Mouse (Mus musculus) inflammation-experienced regulatory T-cells (primary cell): Measurements from ENCODE around the gene Nup188. TPM values are rescaled to one million over a fixed set of nuclear protein-coding genes. Genes with fewer than 3 reads are reported as not detected.

ENCODE experiments used
- polyA plus RNA-seq, 2 experiments: library from polyadenylated mRNA; unstranded; fragments of 100-300 nt; shearing (Covaris generic); gene quantifications; one replicate each; pipeline ENCODE4 v1.2.1; 2017

Gene Nup188
- polyA plus RNA-seq = 10 to 100 TPM; 15.6 to 19.4 TPM

GRCm38 (mm10) chr2:30286192-30287026, at the start of gene Nup188, which contains the start of gene Dolk:
Gene Nup188, plus strand, starts transcription at chr2:30286397.
Gene Dolk, minus strand, starts transcription at chr2:30286334.

GRCm38 (mm10) chr2:30237199-30237880, 48.9 kb upstream of the Nup188 start, which contains the start of gene Lrrc8a:
Gene Lrrc8a, plus strand, starts transcription at chr2:30237715.

GRCm38 (mm10) chr2:30240267-30240666, 45.9 kb upstream of the Nup188 start, which contains the start of gene Gm28035:
Gene Gm28035, plus strand, starts transcription at chr2:30240567.

GRCm38 (mm10) chr2:30265767-30266253, 20.4 kb upstream of the Nup188 start, which contains the start of gene Phyhd1:
Gene Phyhd1, plus strand, starts transcription at chr2:30266203.

GRCm38 (mm10) chr2:30280743-30281142, 5.5 kb upstream of the Nup188 start, which contains the start of gene Gm28038:
Gene Gm28038, plus strand, starts transcription at chr2:30281043.

GRCm38 (mm10) chr2:30358533-30359531, 72.6 kb downstream of the Nup188 start, which contains the start of gene Sh3glb2:
Gene Sh3glb2, minus strand, starts transcription at chr2:30359337.

GRCm38 (mm10) chr2:30363773-30364650, 77.8 kb downstream of the Nup188 start, which contains the start of gene Miga2:
Gene Miga2, plus strand, starts transcription at chr2:30364233.

GRCm38 (mm10) chr2:30392114-30392576, 105.9 kb downstream of the Nup188 start, which contains the start of gene Dolpp1:
Gene Dolpp1, plus strand, starts transcription at chr2:30392254.

Other genes with a start within 250 kb of the Nup188 start
- 1 to 10 TPM in 1 of 2 experiments, under 1 TPM in 1; 0.44 to 1.6 TPM for gene Wdr34, start 237.5 kb upstream of the Nup188 start, polyA plus RNA-seq
- 100 to 1,000 TPM; 308 to 332 TPM for gene Set, start 229.0 kb upstream of the Nup188 start, polyA plus RNA-seq
- 1 to 10 TPM in 1 of 2 experiments, under 1 TPM in 1; 0.95 to 1.0 TPM for gene Pkn3, start 208.7 kb upstream of the Nup188 start, polyA plus RNA-seq
- 10 to 100 TPM; 23.8 to 24.7 TPM for gene Zdhhc12, start 192.7 kb upstream of the Nup188 start, polyA plus RNA-seq
- gene Zer1, start 161.8 kb upstream of the Nup188 start, polyA plus RNA-seq = 10 to 100 TPM; 56.8 to 63.1 TPM
- 1 to 10 TPM; 8.0 to 8.5 TPM for gene Tbc1d13, start 152.7 kb upstream of the Nup188 start, polyA plus RNA-seq
- gene Endog, start 114.9 kb upstream of the Nup188 start, polyA plus RNA-seq = 10 to 100 TPM; 21.3 to 22.8 TPM
- gene Spout1, start 107.9 kb upstream of the Nup188 start, polyA plus RNA-seq = 10 to 100 TPM; 45.4 to 58.7 TPM
- 10 to 100 TPM; 11.3 to 15.4 TPM for gene Kyat1, start 80.5 kb upstream of the Nup188 start, polyA plus RNA-seq
- gene Lrrc8a, start 48.7 kb upstream of the Nup188 start, polyA plus RNA-seq = 1 to 10 TPM; 6.3 to 8.7 TPM
- 1 to 10 TPM; 4.0 to 5.9 TPM for gene Gm28035, start 45.8 kb upstream of the Nup188 start, polyA plus RNA-seq
- 1 to 10 TPM; 4.3 to 5.8 TPM for gene Phyhd1, start 20.2 kb upstream of the Nup188 start, polyA plus RNA-seq
- gene Gm28038, start 5.4 kb upstream of the Nup188 start, polyA plus RNA-seq = not detected
- 10 to 100 TPM; 14.8 to 16.7 TPM for gene Dolk, start 63 bp upstream of the Nup188 start, polyA plus RNA-seq
- 100 to 1,000 TPM; 134 to 153 TPM for gene Sh3glb2, start 72.9 kb downstream of the Nup188 start, polyA plus RNA-seq
- gene Miga2, start 77.8 kb downstream of the Nup188 start, polyA plus RNA-seq = 10 to 100 TPM; 11.5 to 12.3 TPM
- gene Dolpp1, start 105.9 kb downstream of the Nup188 start, polyA plus RNA-seq = 10 to 100 TPM; 28.2 to 49.9 TPM
- gene Crat, start 129.4 kb downstream of the Nup188 start, polyA plus RNA-seq = 10 to 100 TPM in 1 of 2 experiments, 1 to 10 TPM in 1; 6.1 to 10.7 TPM
- gene Ptpa, start 129.6 kb downstream of the Nup188 start, polyA plus RNA-seq = 100 to 1,000 TPM in 1 of 2 experiments, 10 to 100 TPM in 1; 96.0 to 101 TPM
- gene Ier5l, start 187.8 kb downstream of the Nup188 start, polyA plus RNA-seq = 1 to 10 TPM in 1 of 2 experiments, under 1 TPM in 1; 0.61 to 6.9 TPM